Mouse (Mus musculus) urinary bladder, postnatal 4 days (tissue): Measurements from ENCODE around the gene Vcpkmt.
"Not testable (repeated sequence)": the region's sequence is repeated elsewhere in the genome, so short reads cannot be mapped to it uniquely, and the experiment has no call there.

Experiments used
- DNase-seq, 2 experiments: peaks; one replicate each; pipeline ENCODE4 v3.0.0; 2021 to 2022; ENCODE audit warnings: low spot score in 2 of 2

Gene Vcpkmt

GRCm38 (mm10) chr12:69582613-69583269 lies at the start of gene Vcpkmt:
Gene Vcpkmt (minus strand): TSS chr12:69583028.
- peak; percentile 81 to 86 for DNase-seq

DNA sequence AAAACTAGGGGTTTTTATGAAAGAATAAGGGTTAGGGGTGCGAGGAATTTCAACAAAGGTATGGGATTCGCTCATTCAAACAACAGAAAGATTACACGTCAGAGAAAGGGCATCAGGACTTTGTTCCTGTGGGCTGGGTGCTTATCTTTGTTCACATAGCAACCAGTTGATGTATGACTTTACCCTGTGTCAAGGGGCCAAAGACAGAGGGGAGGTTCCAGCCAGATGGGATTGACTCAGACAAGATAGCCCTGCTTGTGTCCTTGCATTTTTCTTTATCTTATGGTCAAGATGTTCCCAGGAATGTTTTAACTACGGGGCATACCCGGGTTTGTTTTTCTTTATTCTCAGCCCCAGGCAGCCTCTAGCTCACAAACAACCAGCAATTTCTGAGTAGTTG lies 35.8 kb upstream of the Vcpkmt start:
- DNase-seq = not testable (repeated sequence)

DNA sequence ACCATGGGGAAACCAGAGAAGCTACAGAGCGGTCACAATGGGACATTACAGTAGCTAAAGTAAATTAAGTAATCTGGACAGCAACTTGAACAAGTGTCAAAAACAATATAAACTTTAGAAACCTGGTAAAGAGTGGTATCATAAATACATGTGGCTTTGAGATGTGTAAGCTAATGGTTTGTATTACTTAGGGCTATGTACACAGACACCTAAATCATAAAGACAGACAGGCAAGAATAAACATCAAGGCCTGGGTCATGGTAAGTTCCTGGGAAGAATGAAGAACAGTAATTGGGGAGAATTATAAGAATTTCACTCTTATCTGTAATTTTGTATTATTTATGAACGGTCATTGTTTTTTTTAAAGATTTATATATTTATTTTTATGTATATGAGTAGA lies 21.5 kb upstream of the Vcpkmt start:
- DNase-seq = no peak

DNA sequence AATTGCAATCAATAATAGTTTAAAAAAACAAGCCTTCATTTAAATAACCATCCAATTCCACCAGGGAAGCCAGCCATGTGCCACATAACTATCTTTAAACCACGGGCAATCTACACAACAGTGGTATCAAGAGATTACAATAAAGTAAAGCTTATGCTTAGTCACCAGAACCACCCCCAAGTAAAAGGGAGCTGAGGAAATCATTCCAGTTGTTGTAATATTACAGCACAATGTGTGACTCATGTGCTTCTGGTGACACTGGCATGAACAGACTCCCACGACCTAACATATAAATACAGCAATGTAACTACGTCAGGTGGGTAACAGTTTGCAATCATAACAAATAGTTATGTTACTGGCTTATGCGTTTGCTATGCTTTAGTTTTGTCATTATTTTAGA lies 14.6 kb upstream of the Vcpkmt start:
- no peak for DNase-seq

- DNase-seq = no peak
Observed at GRCm38 (mm10) chr12:69593130-69593529, 10.3 kb upstream of the Vcpkmt start.

DNA sequence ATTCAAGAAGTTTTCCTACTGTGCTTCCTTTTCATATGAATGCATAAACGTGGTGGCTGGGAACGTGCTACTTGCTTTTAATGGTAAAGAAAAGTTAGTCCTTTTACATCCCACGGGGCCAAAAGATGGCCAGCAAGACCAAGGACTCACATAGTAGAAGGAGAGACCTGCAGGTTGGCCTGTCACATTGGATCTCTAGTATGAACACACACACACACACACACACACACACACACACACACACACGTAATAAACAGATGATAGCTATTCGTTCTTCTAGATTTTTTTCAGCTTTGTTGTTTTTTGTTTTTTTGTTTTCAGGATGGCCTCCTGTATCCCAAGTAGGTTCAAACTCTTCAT lies 422 bp upstream of the Vcpkmt start:
- no peak for DNase-seq

GRCm38 (mm10) chr12:69582216-69582612 lies 614 bp downstream of the Vcpkmt start:
- DNase-seq = no peak

DNA sequence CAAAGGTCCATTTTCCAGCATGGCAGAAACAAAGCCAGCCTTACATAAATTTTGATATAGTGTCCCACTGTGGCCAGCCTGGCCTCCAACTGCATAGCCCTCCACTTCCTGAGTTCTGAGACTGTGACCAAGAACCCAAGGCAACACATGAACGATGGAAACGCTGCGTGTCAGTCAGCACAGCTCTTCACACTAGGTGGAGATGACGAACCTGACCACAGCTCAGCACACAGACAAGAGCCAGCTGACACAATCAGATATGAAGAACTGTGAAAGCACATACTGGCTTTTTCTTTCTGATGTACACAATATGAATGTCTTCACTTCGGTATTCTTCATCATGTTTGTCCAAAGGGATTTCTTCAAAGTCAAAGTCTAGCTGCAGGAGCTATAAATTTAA lies 3.2 kb downstream of the Vcpkmt start:
- DNase-seq = no peak

- DNase-seq = no peak
Observed at GRCm38 (mm10) chr12:69576120-69576627, 6.7 kb downstream of the Vcpkmt start.

- DNase-seq = peak; percentile 49 to 77
Observed at GRCm38 (mm10) chr12:69573916-69574881, 8.6 kb downstream of the Vcpkmt start.

GRCm38 (mm10) chr12:69573271-69573670 lies 9.6 kb downstream of the Vcpkmt start:
- DNase-seq = no peak

GRCm38 (mm10) chr12:69569926-69570325 lies 12.9 kb downstream of the Vcpkmt start:
- no peak for DNase-seq

GRCm38 (mm10) chr12:69568266-69568665 lies 14.6 kb downstream of the Vcpkmt start:
- DNase-seq = no peak

GRCm38 (mm10) chr12:69561006-69561405 lies 21.8 kb downstream of the Vcpkmt start:
- DNase-seq = not testable (repeated sequence)

DNA sequence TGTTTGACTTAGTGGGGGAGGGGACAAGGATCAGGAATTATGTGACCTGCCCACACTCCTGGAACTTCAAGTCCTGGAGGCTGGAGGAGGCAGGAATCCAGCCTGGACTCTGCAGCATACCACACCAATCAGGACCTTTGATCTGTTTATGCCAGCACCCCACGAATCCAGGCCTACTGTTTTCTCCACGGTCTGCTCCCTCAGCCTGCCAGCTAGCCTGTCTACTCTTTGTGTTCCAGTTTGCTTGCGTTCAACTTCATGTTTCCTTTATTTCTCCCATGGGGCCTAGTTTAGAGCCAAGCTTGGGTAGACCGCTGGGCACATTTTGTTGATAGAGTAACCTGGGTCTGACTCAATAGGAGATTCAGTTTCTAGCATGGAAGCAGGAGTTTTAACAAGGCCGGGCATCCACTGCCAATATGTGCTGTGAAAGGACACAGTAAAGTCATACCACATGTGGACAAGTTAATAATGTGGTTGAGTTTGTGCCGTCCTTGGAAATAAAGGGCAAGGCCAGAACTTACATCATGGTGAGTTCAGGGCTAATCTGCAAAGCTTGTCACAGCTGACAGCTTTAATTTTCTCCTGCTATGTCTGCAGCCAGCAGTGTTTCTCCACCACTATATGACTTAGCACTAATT lies 26.5 kb downstream of the Vcpkmt start:
- no peak for DNase-seq

DNA sequence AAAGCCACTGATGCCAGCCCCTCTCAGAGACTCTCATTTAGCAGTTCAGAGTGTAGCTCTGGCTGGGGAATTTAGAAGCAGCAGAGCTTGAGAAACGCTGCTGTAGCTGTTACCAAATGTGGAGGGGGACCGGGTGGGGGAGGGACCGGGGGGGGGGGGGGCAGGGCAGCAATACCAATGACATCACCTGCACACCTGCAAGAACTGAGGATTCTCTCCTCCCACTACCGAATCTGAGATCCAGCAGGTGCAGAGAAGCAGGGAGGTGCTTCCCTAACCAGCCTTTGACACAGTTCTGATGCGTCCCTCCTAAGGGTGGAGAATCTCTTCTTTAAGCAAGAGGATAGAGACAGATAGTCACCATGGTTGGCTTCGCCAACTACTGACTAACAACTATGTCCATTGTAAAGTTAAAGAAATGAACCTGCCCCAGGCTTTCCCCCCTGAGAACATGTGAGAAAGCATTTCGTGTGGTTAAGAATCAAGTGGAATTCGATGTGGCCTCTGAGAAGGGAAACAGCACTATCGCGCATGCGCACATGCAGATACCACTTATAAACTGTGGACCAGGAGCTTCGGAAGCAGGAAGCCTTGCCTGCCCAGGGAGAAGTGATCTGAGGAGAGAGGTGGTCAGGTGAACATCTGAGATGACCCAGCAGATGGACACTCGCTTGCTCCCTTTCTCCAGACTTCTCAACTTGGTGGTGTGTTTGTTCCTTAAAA lies 37.2 kb downstream of the Vcpkmt start:
- no peak for DNase-seq

DNA sequence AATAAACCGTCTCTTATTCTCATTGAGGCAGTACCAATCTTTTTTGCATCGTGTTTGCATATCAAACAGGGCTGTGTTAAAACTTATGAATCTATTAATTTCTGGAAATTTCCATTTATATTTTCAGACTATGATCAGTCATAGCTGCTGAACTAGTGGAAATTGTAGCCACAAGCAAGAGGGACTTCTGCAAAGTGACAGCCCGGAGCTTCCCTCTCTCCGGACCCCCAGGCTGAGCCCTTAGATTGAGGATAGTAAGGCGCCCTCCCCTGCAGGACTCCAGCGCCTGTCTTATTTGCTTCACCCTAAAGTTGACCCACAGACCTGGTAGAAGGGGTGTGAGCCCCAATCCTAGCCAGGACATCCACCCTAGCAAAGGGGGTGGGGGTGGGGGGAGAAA lies 37.8 kb downstream of the Vcpkmt start:
- no peak for DNase-seq

DNA sequence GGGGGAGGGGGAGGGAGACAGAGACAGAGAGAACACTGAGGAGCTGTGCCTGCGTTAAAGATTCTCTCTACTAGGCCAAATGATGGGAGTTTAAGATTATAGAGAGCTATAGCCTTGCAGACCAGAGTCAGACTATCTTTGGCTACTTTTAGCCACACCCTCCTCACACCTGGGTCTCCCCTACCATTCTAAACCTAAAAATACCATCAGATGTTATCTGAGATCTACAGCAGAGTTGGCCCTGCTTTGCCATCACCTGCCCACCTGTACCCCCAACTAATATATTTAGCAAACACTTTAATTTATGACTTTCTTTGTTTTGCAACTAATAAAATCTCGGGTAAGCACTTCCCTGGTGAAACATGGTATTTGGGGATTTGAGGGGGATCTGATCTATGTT lies 38.3 kb downstream of the Vcpkmt start:
- no peak for DNase-seq

DNA sequence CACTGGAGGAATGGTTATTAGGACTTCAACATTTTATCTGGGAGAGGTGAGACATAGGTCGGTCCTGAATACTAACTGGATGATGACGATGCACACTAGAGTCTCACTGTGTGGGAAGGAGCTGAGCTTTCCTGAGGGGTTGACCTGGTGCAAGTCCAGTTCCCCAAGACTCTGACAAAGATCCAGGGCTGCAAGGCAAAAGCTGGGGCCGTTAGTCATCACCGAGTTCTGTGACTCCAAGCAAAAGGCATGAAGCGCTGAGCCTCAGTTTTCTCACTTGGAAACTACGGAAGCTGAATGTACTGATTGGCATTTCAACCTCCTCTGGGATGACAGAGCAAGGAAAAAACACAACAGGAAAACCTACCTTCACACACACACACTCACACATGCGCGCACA lies 40.5 kb downstream of the Vcpkmt start:
- no peak for DNase-seq

- no peak for DNase-seq
Observed at GRCm38 (mm10) chr12:69541663-69542062, 41.2 kb downstream of the Vcpkmt start.

DNA sequence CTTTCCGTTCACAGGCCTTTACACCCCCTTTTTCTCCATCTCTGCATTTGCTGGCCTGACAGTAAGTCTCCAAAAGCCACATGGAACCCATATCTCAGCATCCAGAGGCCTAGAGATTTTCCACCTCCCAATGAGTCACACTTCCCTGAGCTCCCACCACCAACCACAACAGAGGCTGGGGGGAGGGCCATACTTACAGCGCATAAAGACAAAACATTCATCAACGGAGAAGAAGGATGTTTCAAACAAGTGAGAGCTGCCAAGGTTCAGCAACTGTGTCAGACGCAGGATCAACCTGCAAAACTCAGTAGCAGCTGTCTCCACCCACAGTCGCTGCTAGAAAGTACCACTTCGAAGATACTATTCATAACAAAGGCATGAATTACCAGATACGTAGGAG lies 43.5 kb downstream of the Vcpkmt start:
- no peak for DNase-seq
